14 mouse cellular contexts compared by ENCODE assay signal in the genomic region with DNA sequence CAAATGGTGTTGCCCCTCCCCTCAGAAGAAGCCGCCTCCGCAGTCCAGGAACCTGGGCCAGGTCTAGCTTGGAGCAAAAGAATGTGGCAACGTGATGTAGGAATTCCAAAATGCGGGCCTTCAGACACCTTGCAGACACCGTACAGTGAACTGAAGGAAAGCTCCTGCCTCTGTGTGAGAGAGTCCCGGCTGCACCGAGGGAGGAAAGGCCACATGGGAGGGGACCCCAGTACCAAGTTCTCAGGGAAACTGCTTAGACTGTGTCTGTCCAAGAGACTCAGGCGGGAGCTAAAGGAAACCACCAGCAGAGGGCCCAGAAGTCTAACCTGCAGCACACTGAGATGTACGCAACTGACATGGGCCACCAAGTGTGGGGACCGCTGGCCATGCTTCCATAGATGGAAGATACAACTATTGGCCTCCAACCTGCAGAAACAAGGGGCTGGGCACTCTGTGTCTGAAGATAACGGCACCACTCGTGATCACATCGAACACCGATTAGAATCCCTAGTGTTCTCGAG. TPM values are rescaled to one million over a fixed set of nuclear protein-coding genes. Genes with fewer than 3 reads are reported as not detected.
DNase-seq lines count a peak whose midpoint lies in the region; ATAC-seq and TF ChIP-seq lines count a peak whose summit lies in the region.
"Had no signal": no experiment of that assay in that cellular context is flagged by ENCODE, and none has a peak within 500 bp of the region (broad histone marks: within the 10 kb centered on the region; RNA-seq: fewer than 3 reads in every experiment).

No protein-coding gene starts in this region.

- no peak for ATAC-seq in neural tube, embryonic 11.5 days (ENCODE audit: insufficient read depth, low FRiP score, low TSS enrichment)
- ATAC-seq: Patski had no signal

- no peaks in the 10 kb centered on the region for H3K27me3 ChIP-seq in heart, adult 2 months (ENCODE audit: control insufficient read depth, insufficient read depth, low read length)
- H3K27me3 ChIP-seq in neural tube, embryonic 11.5 days (ENCODE audit: control insufficient read depth, insufficient read depth, low read length) = peaks cover 20% of the 10 kb centered on the region
- H3K27me3 ChIP-seq: Patski had no signal

- H3K9ac ChIP-seq in heart, adult 2 months (ENCODE audit: low read depth, low read length) = no peak overlapping the region
- no peak overlapping the region for H3K9ac ChIP-seq in neural tube, embryonic 11.5 days (ENCODE audit: low read length)

- intact Hi-C loops in heart, adult 2 months (cut with DNase I) = no loop called here
- intact Hi-C loops in heart, postnatal 25 days (cut with DNase I) = loop anchor here (5.0 kb wide), 1 partner anchor 59 kb away; no protein-coding TSS in a partner anchor

- peak; percentile 21 to 36 for DNase-seq in heart, adult 2 months
- DNase-seq in heart, postnatal 25 days (ENCODE audit: low spot score) = no peak
- DNase-seq in layer of hippocampus, adult 2 months (ENCODE audit: low spot score in 2 of 2) = no peak
- DNase-seq in layer of hippocampus, adult 8-10 months (ENCODE audit: low spot score in 2 of 2) = no peak
- peak; percentile 21 for DNase-seq in neural tube, embryonic 11.5 days (ENCODE audit: low spot score)
- no peak for DNase-seq in neural tube, embryonic 10.5 days (ENCODE audit: extremely low spot score, low spot score)
- DNase-seq in adrenal gland, postnatal 4 days (ENCODE audit: low spot score in 2 of 2) = no peak
- DNase-seq in layer of hippocampus, postnatal 25 days (ENCODE audit: extremely low spot score in 1 of 2, low spot score in 1 of 2) = no peak
- DNase-seq: adrenal gland, adult 8-10 months; kidney, adult 18-20 months; thymus, postnatal 25 days had no signal

- no peak for TF ChIP-seq EP300 in heart, adult 2 months (IDR thresholded peaks at IDR 0.05; ENCODE audit: insufficient read depth, low read depth, low read length)

- H3K9me3 ChIP-seq in neural tube, embryonic 11.5 days (ENCODE audit: control insufficient read depth, low read length) = no peaks in the 10 kb centered on the region

- TF ChIP-seq CTCF in heart, adult 2 months (IDR thresholded peaks at IDR 0.05) = peak; percentile 58
- TF ChIP-seq CTCF in layer of hippocampus, adult 2 months (conservative IDR thresholded peaks at IDR 0.05) = peak; percentile 61

- peak overlapping the region; percentile 26; the same call in 1 of the 2 replicates for H3K27ac ChIP-seq in heart, adult 2 months
- no peak overlapping the region for H3K27ac ChIP-seq in layer of hippocampus, adult 2 months
- H3K27ac ChIP-seq in neural tube, embryonic 11.5 days (ENCODE audit: low read depth, low read length) = no peak overlapping the region

- H3K4me1 ChIP-seq in heart, adult 2 months (ENCODE audit: control insufficient read depth, insufficient read depth, low read length) = peaks cover 14% of the 10 kb centered on the region
- no peaks in the 10 kb centered on the region for H3K4me1 ChIP-seq in neural tube, embryonic 11.5 days (ENCODE audit: control insufficient read depth, insufficient read depth, low read length)

- no peak for TF ChIP-seq POLR2A in heart, adult 2 months (IDR thresholded peaks at IDR 0.05; ENCODE audit: insufficient read depth, low read depth, low read length)

- no peak overlapping the region; the same call in 1 of the 2 replicates for H3K4me3 ChIP-seq in heart, adult 2 months
- H3K4me3 ChIP-seq in layer of hippocampus, adult 2 months = 0 out of 2 replicates have a peak overlapping the region, but pooled peaks have one; percentile 15
- no peak overlapping the region for H3K4me3 ChIP-seq in neural tube, embryonic 11.5 days (ENCODE audit: low read depth, low read length)
- H3K4me3 ChIP-seq: megakaryocyte, embryonic 14.5 days; myocyte had no signal

- no peaks in the 10 kb centered on the region; the same call in 1 of the 2 replicates for H3K79me2 ChIP-seq in heart, adult 2 months (replicated peaks; ENCODE audit: control insufficient read depth, insufficient read depth, low read length)

- no peak overlapping the region for H3K4me2 ChIP-seq in neural tube, embryonic 11.5 days (ENCODE audit: low read depth)

- WGBS in heart, adult 2 months = 46% methylated on average over 15 of the region's 15 CpGs
- 75% methylated on average over 15 of the region's 15 CpGs for WGBS in neural tube, embryonic 11.5 days

- peaks cover 5% of the 10 kb centered on the region; the same call in 1 of the 2 replicates for H3K36me3 ChIP-seq in heart, adult 2 months (ENCODE audit: control insufficient read depth, insufficient read depth, low read length)
- H3K36me3 ChIP-seq in neural tube, embryonic 11.5 days (ENCODE audit: control insufficient read depth, insufficient read depth, low read length) = no peaks in the 10 kb centered on the region

RNA-seq across cellular contexts. Expression of gene Flt1, which starts 9.1 kb away (rescaled TPM):
- total RNA-seq in heart, adult 2 months (2021) = 10 to 100 TPM; 82.1 to 88.3 TPM
- polyA plus RNA-seq in heart, adult 2 months (2012; rRNA removed) = 20.5 and 30.6 TPM in 2 replicates
- 10 to 100 TPM; 61.7 to 76.9 TPM for total RNA-seq in heart, postnatal 25 days (2021)
- total RNA-seq in layer of hippocampus, adult 2 months (2021) = 10 to 100 TPM; 31.7 to 34.7 TPM
- 10 to 100 TPM; 31.9 to 39.7 (median 36.0) TPM for total RNA-seq in layer of hippocampus, adult 8-10 months (2022)
- polyA plus RNA-seq in neural tube, embryonic 11.5 days (2014; fragmentation: Nextera tagmentation; extraction: Ambion mirVana) = 13.1 and 13.9 TPM in 2 replicates
- 10 to 100 TPM; 31.5 TPM for total RNA-seq in adrenal gland, postnatal 4 days (2021)
- total RNA-seq in layer of hippocampus, postnatal 25 days (2021) = 10 to 100 TPM; 25.0 to 34.5 TPM

Comparison
In these comparisons a context has a peak if more than half of its experiments do, and no peak if none do; other contexts are left out.
1. DNase-seq: peak in heart, adult 2 months (2 of 2) and neural tube, embryonic 11.5 days (single experiment); none in heart, postnatal 25 days (single experiment), layer of hippocampus, adult 2 months (0 of 2), layer of hippocampus, adult 8-10 months (0 of 2), neural tube, embryonic 10.5 days (single experiment), adrenal gland, postnatal 4 days (0 of 2) and layer of hippocampus, postnatal 25 days (0 of 2).